Mouse (Mus musculus): ENCODE data around the gene Gm5460. TPM values are rescaled to one million over a fixed set of nuclear protein-coding genes. Genes with fewer than 3 reads are reported as not detected.
A peak's percentile ranks its signal among the peaks of the same experiment; 100 is the strongest.

Gene Gm5460
- total and polyA plus RNA-seq, 2 experiments from 2014 or later = 0.05 TPM; not detected in 1

DNA sequence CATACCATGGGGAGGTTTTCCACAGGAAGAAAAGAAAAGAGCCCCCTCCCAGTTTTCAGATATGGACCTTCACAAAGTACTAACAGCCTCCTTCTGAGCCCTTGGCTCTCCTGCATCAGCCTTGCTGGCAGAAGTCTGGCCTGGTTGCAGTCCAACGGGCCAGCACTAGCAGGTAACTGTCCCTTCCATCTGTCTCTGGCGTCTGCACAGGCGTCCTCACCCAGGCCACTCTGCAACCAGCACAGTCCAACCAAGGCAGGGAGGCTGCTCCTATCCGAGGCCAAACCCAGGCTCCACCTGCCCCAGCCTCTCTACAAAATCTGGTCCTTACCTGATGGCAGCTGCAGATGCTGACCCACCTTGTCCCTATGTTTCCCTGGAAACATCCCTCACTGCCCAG is 24.6 kb upstream of the Gm5460 start:
- ATAC-seq (ENCODE audit: insufficient read depth, low read depth) = no peak
- Histone ChIP-seq H3K36me3 (replicated peaks; ENCODE audit: control insufficient read depth, insufficient read depth, low read length) (no peaks in the 10 kb centered on the region), H3K4me1 (ENCODE audit: control insufficient read depth, insufficient read depth) (no peaks in the 10 kb centered on the region), H3K27me3 (ENCODE audit: control insufficient read depth, insufficient read depth, low read length) (no peaks in the 10 kb centered on the region), H3K9me3 (replicated peaks; ENCODE audit: control insufficient read depth, low read length) (no peaks in the 10 kb centered on the region), H3K9ac (replicated peaks; ENCODE audit: low read depth, low read length) (no peak overlapping the region), H3K4me2 (ENCODE audit: low read depth, low read length) (no peak overlapping the region), H3K4me3 (ENCODE audit: low read depth, low read length) (no peak overlapping the region), H3K27ac (ENCODE audit: low read depth) (no peak overlapping the region)
- 76% methylated on average over 4 of the region's 4 CpGs for WGBS
- TF ChIP-seq EP300 (IDR thresholded peaks at IDR 0.05; ENCODE audit: low read depth) (no peak), CTCF (IDR thresholded peaks at IDR 0.05; ENCODE audit: low read depth) (no peak)
- DNase-seq (ENCODE audit: low spot score) = no peak

DNA sequence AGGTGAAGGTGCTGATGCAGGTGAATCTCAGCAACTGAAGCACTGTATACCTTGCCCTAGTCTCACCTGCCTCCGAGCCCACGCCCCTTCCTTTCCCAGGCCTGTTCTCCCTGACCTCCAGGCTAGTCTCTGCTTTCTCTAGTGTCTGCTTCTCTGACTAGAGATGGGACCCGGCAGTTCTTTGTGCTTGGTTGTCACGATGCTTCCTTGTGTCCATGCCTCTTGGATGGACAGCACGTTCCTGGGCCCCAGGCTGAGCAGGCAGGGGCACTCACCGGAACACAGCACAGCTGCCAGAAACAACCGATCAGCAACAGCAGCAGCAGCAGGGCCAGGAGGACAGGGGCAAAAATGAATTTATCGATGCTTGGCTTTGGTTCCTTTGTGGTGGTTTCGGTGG is 23.5 kb upstream of the Gm5460 start:
- 87% methylated on average over 9 of the region's 9 CpGs for WGBS
- no peak for DNase-seq (ENCODE audit: low spot score)
- Histone ChIP-seq H3K4me3 (ENCODE audit: low read depth, low read length) (no peak overlapping the region), H3K9ac (replicated peaks; ENCODE audit: low read depth, low read length) (no peak overlapping the region), H3K27me3 (ENCODE audit: control insufficient read depth, insufficient read depth, low read length) (no peaks in the 10 kb centered on the region), H3K4me1 (ENCODE audit: control insufficient read depth, insufficient read depth) (no peaks in the 10 kb centered on the region), H3K9me3 (replicated peaks; ENCODE audit: control insufficient read depth, low read length) (no peaks in the 10 kb centered on the region), H3K27ac (ENCODE audit: low read depth) (no peak overlapping the region), H3K4me2 (ENCODE audit: low read depth, low read length) (no peak overlapping the region), H3K36me3 (replicated peaks; ENCODE audit: control insufficient read depth, insufficient read depth, low read length) (no peaks in the 10 kb centered on the region)
- ATAC-seq (ENCODE audit: insufficient read depth, low read depth) = no peak
- TF ChIP-seq EP300 (IDR thresholded peaks at IDR 0.05; ENCODE audit: low read depth) = no peak
- TF ChIP-seq CTCF (IDR thresholded peaks at IDR 0.05; ENCODE audit: low read depth) = no peak

DNA sequence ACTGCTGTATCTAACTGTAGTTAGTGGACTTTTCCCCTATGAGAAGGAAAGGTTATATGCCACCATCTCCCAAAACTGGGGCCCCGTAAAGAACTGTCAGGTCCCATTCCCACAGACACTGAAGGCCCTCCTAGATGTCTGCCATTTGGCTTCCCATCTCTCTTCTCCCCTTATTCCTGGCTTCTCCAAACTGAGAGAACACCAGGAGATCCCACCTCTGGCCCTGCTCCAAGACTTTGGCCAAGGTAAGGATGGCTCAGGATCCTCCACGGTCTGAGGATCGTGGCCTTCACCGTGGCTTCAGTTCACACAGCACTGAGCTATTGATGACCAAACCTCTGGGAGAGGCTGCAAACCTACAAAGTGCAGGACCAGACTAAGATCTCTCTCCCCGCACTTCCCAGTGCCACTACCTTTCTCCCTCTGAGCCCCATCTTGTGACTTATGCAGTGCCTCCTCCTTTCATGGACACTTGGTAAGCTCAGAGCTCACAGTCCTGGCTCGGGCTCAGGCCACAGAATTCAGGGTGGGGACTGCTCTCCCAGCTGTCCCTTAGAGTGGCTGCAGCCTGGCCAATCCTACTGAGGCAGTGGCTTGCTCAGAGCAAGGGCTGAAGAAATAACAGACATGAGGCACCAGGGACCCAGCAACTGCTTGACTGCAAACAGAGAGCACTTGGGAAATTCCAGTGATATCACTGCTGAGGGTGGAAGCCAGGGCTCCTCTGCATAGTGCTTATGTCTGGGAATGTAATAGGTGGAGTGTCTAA is 22.9 kb upstream of the Gm5460 start:
- Histone ChIP-seq H3K4me2 (ENCODE audit: low read depth, low read length) (no peak overlapping the region), H3K9me3 (replicated peaks; ENCODE audit: control insufficient read depth, low read length) (no peaks in the 10 kb centered on the region), H3K36me3 (replicated peaks; ENCODE audit: control insufficient read depth, insufficient read depth, low read length) (no peaks in the 10 kb centered on the region), H3K4me3 (ENCODE audit: low read depth, low read length) (no peak overlapping the region), H3K9ac (replicated peaks; ENCODE audit: low read depth, low read length) (no peak overlapping the region), H3K4me1 (ENCODE audit: control insufficient read depth, insufficient read depth) (no peaks in the 10 kb centered on the region), H3K27ac (ENCODE audit: low read depth) (no peak overlapping the region), H3K27me3 (ENCODE audit: control insufficient read depth, insufficient read depth, low read length) (no peaks in the 10 kb centered on the region)
- TF ChIP-seq CTCF (IDR thresholded peaks at IDR 0.05; ENCODE audit: low read depth) = no peak
- no peak for TF ChIP-seq EP300 (IDR thresholded peaks at IDR 0.05; ENCODE audit: low read depth)
- no peak for DNase-seq (ENCODE audit: low spot score)
- 74% methylated on average over 6 of the region's 6 CpGs for WGBS
- 0 out of 2 replicates have a peak, but pooled peaks have one; percentile 14 for ATAC-seq (ENCODE audit: insufficient read depth, low read depth)

GRCm38 (mm10) chr14:33997427-33997826 is 19.1 kb upstream of the Gm5460 start:
- no peak overlapping the region for H3K9ac ChIP-seq (replicated peaks; ENCODE audit: low read depth, low read length)
- no peaks in the 10 kb centered on the region for H3K27me3 ChIP-seq (ENCODE audit: control insufficient read depth, insufficient read depth, low read length)
- peak; percentile 19; the same call in 1 of the 2 replicates for TF ChIP-seq CTCF (IDR thresholded peaks at IDR 0.05; ENCODE audit: low read depth)
- TF ChIP-seq EP300 (IDR thresholded peaks at IDR 0.05; ENCODE audit: low read depth) = no peak
- H3K36me3 ChIP-seq (replicated peaks; ENCODE audit: control insufficient read depth, insufficient read depth, low read length) = no peaks in the 10 kb centered on the region
- H3K4me2 ChIP-seq (ENCODE audit: low read depth, low read length) = no peak overlapping the region
- WGBS = 35% methylated on average over 6 of the region's 6 CpGs
- DNase-seq (ENCODE audit: low spot score) = no peak
- no peak for ATAC-seq (ENCODE audit: insufficient read depth, low read depth)
- no peaks in the 10 kb centered on the region for H3K9me3 ChIP-seq (replicated peaks; ENCODE audit: control insufficient read depth, low read length)
- H3K27ac ChIP-seq (ENCODE audit: low read depth) = no peak overlapping the region
- no peaks in the 10 kb centered on the region for H3K4me1 ChIP-seq (ENCODE audit: control insufficient read depth, insufficient read depth)
- no peak overlapping the region for H3K4me3 ChIP-seq (ENCODE audit: low read depth, low read length)

DNA sequence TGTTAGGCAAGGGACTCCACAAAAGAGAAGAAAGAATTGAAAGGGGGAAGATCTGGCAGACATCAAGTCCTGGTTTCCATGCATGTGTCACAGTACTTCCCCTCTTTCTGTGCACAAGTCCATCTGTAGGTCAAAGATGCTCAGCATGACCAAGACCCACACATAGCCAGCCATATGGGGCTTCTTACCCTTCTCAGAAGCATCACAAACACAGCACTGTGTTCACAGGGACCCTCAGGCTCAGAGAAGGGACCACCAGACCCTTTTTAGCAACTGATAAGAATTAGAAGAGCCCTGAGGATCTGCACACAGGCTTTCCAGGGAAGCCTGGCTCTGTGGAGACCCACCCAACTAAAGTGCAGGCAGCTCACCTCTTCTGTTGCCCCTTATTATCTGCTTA is 16.5 kb upstream of the Gm5460 start:
- no peaks in the 10 kb centered on the region for H3K4me1 ChIP-seq (ENCODE audit: control insufficient read depth, insufficient read depth)
- H3K4me3 ChIP-seq (ENCODE audit: low read depth, low read length) = no peak overlapping the region
- ATAC-seq (ENCODE audit: insufficient read depth, low read depth) (no peak), DNase-seq (ENCODE audit: low spot score) (no peak)
- no peak overlapping the region for H3K4me2 ChIP-seq (ENCODE audit: low read depth, low read length)
- no peaks in the 10 kb centered on the region for H3K36me3 ChIP-seq (replicated peaks; ENCODE audit: control insufficient read depth, insufficient read depth, low read length)
- no peak overlapping the region for H3K27ac ChIP-seq (ENCODE audit: low read depth)
- no peaks in the 10 kb centered on the region for H3K27me3 ChIP-seq (ENCODE audit: control insufficient read depth, insufficient read depth, low read length)
- no peak for TF ChIP-seq EP300 (IDR thresholded peaks at IDR 0.05; ENCODE audit: low read depth)
- no peak for TF ChIP-seq CTCF (IDR thresholded peaks at IDR 0.05; ENCODE audit: low read depth)
- H3K9me3 ChIP-seq (replicated peaks; ENCODE audit: control insufficient read depth, low read length) = no peaks in the 10 kb centered on the region
- H3K9ac ChIP-seq (replicated peaks; ENCODE audit: low read depth, low read length) = no peak overlapping the region

DNA sequence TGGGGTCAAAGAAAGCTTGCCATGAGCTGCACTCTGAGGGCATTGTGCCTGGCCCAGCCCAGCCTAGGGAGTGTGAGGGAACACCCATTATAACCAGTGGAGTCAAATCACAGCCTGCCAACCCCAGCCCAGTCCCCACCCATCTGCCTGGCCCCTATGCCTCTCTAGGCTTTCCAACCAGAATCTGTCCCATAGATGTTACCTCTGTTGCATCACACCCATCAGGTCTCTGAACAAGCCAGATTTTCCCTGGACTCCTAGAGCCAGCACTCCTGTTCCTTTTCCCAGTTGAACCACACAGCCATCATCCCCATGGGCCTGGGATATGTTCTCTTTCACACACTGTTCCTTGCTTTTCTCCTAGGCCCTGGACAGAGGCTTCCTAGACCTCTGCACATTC is 15.1 kb upstream of the Gm5460 start:
- Histone ChIP-seq H3K9ac (replicated peaks; ENCODE audit: low read depth, low read length) (no peak overlapping the region), H3K4me2 (ENCODE audit: low read depth, low read length) (no peak overlapping the region), H3K27ac (ENCODE audit: low read depth) (no peak overlapping the region), H3K36me3 (replicated peaks; ENCODE audit: control insufficient read depth, insufficient read depth, low read length) (no peaks in the 10 kb centered on the region), H3K27me3 (ENCODE audit: control insufficient read depth, insufficient read depth, low read length) (no peaks in the 10 kb centered on the region), H3K4me3 (ENCODE audit: low read depth, low read length) (no peak overlapping the region), H3K4me1 (ENCODE audit: control insufficient read depth, insufficient read depth) (no peaks in the 10 kb centered on the region), H3K9me3 (replicated peaks; ENCODE audit: control insufficient read depth, low read length) (no peaks in the 10 kb centered on the region)
- ATAC-seq (ENCODE audit: insufficient read depth, low read depth) (no peak), DNase-seq (ENCODE audit: low spot score) (no peak)
- TF ChIP-seq EP300 (IDR thresholded peaks at IDR 0.05; ENCODE audit: low read depth) (no peak), CTCF (IDR thresholded peaks at IDR 0.05; ENCODE audit: low read depth) (no peak)

Data from heart, postnatal 0 days (tissue).